Mouse (Mus musculus) stomach, embryonic 14.5 days (tissue): Measurements from ENCODE around the gene Larp1. TPM values are rescaled to one million over a fixed set of nuclear protein-coding genes. Genes with fewer than 3 reads are reported as not detected.

Source experiments
- ATAC-seq: fragments of 200-750 bp; cut with Nextera tagmentation; 2 replicates; pipeline ENCODE4 v1.8.0; 2017; ENCODE audit warnings: low read depth, moderate TSS enrichment; ENCODE audit not compliant: insufficient number of reproducible peaks, insufficient read depth, low FRiP score
- H3K27ac ChIP-seq: fragments of 300-500 bp; sonication (generic); 2 replicates; pipeline ENCODE4 v1.5.1; 2014; ENCODE audit warnings: mild to moderate bottlenecking, low read length, moderate library complexity, mixed read lengths
- H3K27me3 ChIP-seq: fragments of 300-500 bp; sonication (generic); 2 replicates; pipeline ENCODE4 v1.6.1; 2014; ENCODE audit warnings: low read length, control low read depth, mixed read lengths; ENCODE audit not compliant: control insufficient read depth, insufficient read depth
- H3K36me3 ChIP-seq: fragments of 300-500 bp; sonication (generic); 2 replicates; pipeline ENCODE4 v1.6.1; 2014; ENCODE audit warnings: mild to moderate bottlenecking, control low read depth, low read length, moderate library complexity, mixed read lengths; ENCODE audit not compliant: control insufficient read depth, insufficient read depth
- H3K4me1 ChIP-seq: fragments of 300-500 bp; sonication (generic); 2 replicates; pipeline ENCODE4 v1.6.1; 2014; ENCODE audit warnings: low read length, control low read depth, mixed read lengths; ENCODE audit not compliant: control insufficient read depth, insufficient read depth
- H3K4me2 ChIP-seq: fragments of 300-500 bp; sonication (generic); replicated peaks from 2 replicates; pipeline ENCODE4 v1.6.1; 2014; ENCODE audit warnings: low read depth, low read length, control low read depth
- H3K4me3 ChIP-seq: fragments of 300-500 bp; sonication (generic); 2 replicates; pipeline ENCODE4 v1.5.1; 2014; ENCODE audit warnings: low read depth, low read length, control low read depth
- H3K9ac ChIP-seq: fragments of 300-500 bp; sonication (generic); replicated peaks from 2 replicates; pipeline ENCODE4 v1.6.1; 2014; ENCODE audit warnings: low read depth, mild to moderate bottlenecking, control low read depth, low read length, moderate library complexity, mixed read lengths
- H3K9me3 ChIP-seq: fragments of 300-500 bp; sonication (generic); 2 replicates; pipeline ENCODE4 v1.6.1; 2016; ENCODE audit warnings: low read depth, low read length, control low read depth; ENCODE audit not compliant: control insufficient read depth
- WGBS: fragments of 180-500 bp; shearing (Covaris S2); extraction: QIAGEN DNeasy Blood & Tissue Kit; methylation state at CpG from one replicate; pipeline ENCODE4 v1.1.7; 2014; 5-methylcytosine and 5-hydroxymethylcytosine counted together
- polyA plus RNA-seq: library from polyadenylated mRNA; unstranded; fragments of >200 nt; fragmentation: Nextera tagmentation; extraction: Ambion mirVana; gene quantifications from 2 replicates; pipeline ENCODE4 v1.2.1, GENCODE M21; 2014

Gene Larp1
- 23.9 and 24.1 TPM in 2 replicates for polyA plus RNA-seq

- peaks cover 22% of the 10 kb centered on the region for H3K4me1 ChIP-seq
- H3K9me3 ChIP-seq: no peaks in the 10 kb centered on the region
- peak within 1 kb of the TSS; percentile 97 for H3K9ac ChIP-seq
- peak; percentile 9 for ATAC-seq
- H3K36me3 ChIP-seq: no peaks in the 10 kb centered on the region
- peak within 1 kb of the TSS; percentile 99 for H3K4me3 ChIP-seq
- WGBS: under 1% methylated on average over 83 of the region's 84 CpGs
- H3K4me2 ChIP-seq: peak within 1 kb of the TSS; percentile 84
- H3K27ac ChIP-seq: peak within 1 kb of the TSS; percentile 89
- no peaks in the 10 kb centered on the region for H3K27me3 ChIP-seq
These were observed at the start of gene Larp1 for GRCm38 (mm10) chr11:58009051-58009515. Larp1 (plus strand) TSS chr11:58009064.

- no peak overlapping the region for H3K9ac ChIP-seq
- ATAC-seq: no peak
- no peak overlapping the region for H3K4me2 ChIP-seq
- H3K4me1 ChIP-seq: no peaks in the 10 kb centered on the region
- H3K9me3 ChIP-seq: no peaks in the 10 kb centered on the region
- no peaks in the 10 kb centered on the region for H3K36me3 ChIP-seq
- 82% methylated on average over 2 of the region's 2 CpGs for WGBS
- H3K27ac ChIP-seq: no peak overlapping the region
- H3K27me3 ChIP-seq: no peaks in the 10 kb centered on the region
- H3K4me3 ChIP-seq: no peak overlapping the region
These were observed 48.9 kb upstream of the Larp1 start for GRCm38 (mm10) chr11:57959924-57960323.

GRCm38 (mm10) chr11:57962382-57963285 lies 46.2 kb upstream of the Larp1 start:
- ATAC-seq: peak; percentile 92
- Histone ChIP-seq H3K9me3 (no peaks in the 10 kb centered on the region; the same call in 1 of the 2 replicates), H3K36me3 (no peaks in the 10 kb centered on the region), H3K4me1 (no peaks in the 10 kb centered on the region), H3K27me3 (no peaks in the 10 kb centered on the region), H3K4me3 (peak overlapping the region; percentile 52), H3K4me2 (peak overlapping the region; percentile 56), H3K27ac (peak overlapping the region; percentile 82), H3K9ac (peak overlapping the region; percentile 62)
- 1% methylated on average over 40 of the region's 40 CpGs for WGBS

- H3K4me1 ChIP-seq: no peaks in the 10 kb centered on the region
- H3K9ac ChIP-seq: peak overlapping the region; percentile 62; the same call in 1 of the 2 replicates
- no peaks in the 10 kb centered on the region for H3K36me3 ChIP-seq
- H3K4me3 ChIP-seq: peak overlapping the region; percentile 52
- peak overlapping the region; percentile 56 for H3K4me2 ChIP-seq
- H3K27me3 ChIP-seq: no peaks in the 10 kb centered on the region
- no peaks in the 10 kb centered on the region; the same call in 1 of the 2 replicates for H3K9me3 ChIP-seq
- H3K27ac ChIP-seq: no peak overlapping the region
- WGBS: 42% methylated on average over 9 of the region's 9 CpGs
- ATAC-seq: no peak
These were observed 45.5 kb upstream of the Larp1 start for GRCm38 (mm10) chr11:57963291-57963870.

GRCm38 (mm10) chr11:57966630-57967029 lies 42.2 kb upstream of the Larp1 start:
- no peaks in the 10 kb centered on the region for H3K4me1 ChIP-seq
- no peak overlapping the region for H3K4me2 ChIP-seq
- no peaks in the 10 kb centered on the region for H3K27me3 ChIP-seq
- no peak overlapping the region for H3K27ac ChIP-seq
- WGBS: 68% methylated on average over 7 of the region's 7 CpGs
- no peaks in the 10 kb centered on the region for H3K36me3 ChIP-seq
- ATAC-seq: no peak
- H3K4me3 ChIP-seq: no peak overlapping the region
- H3K9me3 ChIP-seq: no peaks in the 10 kb centered on the region; the same call in 1 of the 2 replicates
- H3K9ac ChIP-seq: no peak overlapping the region

DNA sequence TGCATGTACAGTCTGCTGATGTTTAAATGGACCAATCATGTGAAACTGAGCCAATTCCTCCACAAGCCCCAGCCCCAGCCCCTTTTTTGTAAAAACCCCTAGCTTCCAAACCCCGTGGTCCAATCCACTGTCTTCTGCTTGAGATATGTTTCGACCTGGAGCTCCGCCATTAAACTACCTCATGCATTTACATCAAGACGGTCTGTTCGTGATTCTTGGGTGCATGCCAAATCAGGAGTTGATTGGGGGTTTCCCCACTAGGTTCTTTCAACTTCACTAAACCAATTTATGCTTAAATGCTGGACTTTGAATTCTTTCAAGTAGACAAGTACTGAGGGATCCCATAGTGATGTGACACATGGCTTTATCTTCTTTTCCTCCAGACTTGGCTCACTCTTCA lies 40.6 kb upstream of the Larp1 start:
- no peak for ATAC-seq
- no peak overlapping the region for H3K27ac ChIP-seq
- WGBS: 74% methylated on average over 5 of the region's 5 CpGs

GRCm38 (mm10) chr11:57970541-57970940 lies 38.3 kb upstream of the Larp1 start:
- H3K9me3 ChIP-seq: no peaks in the 10 kb centered on the region; the same call in 1 of the 2 replicates
- no peak overlapping the region for H3K9ac ChIP-seq
- H3K4me2 ChIP-seq: no peak overlapping the region
- peak overlapping the region; percentile 48; the same call in 1 of the 2 replicates for H3K27ac ChIP-seq
- H3K4me1 ChIP-seq: peaks cover 8% of the 10 kb centered on the region
- no peak for ATAC-seq
- H3K27me3 ChIP-seq: no peaks in the 10 kb centered on the region
- H3K4me3 ChIP-seq: no peak overlapping the region
- H3K36me3 ChIP-seq: no peaks in the 10 kb centered on the region
- WGBS: 29% methylated on average over 5 of the region's 5 CpGs

More for the DNA sequence above, 40.6 kb upstream of the Larp1 start:
- H3K4me2 ChIP-seq: no peak overlapping the region
- no peak overlapping the region for H3K9ac ChIP-seq
- no peaks in the 10 kb centered on the region; the same call in 1 of the 2 replicates for H3K9me3 ChIP-seq
- H3K36me3 ChIP-seq: no peaks in the 10 kb centered on the region
- H3K27me3 ChIP-seq: no peaks in the 10 kb centered on the region
- H3K4me3 ChIP-seq: no peak overlapping the region
- H3K4me1 ChIP-seq: peaks cover 5% of the 10 kb centered on the region
